Mouse (Mus musculus) brown adipose tissue, adult 24 weeks (tissue): ENCODE results near the gene Ppp3cb. TPM values are rescaled to one million over a fixed set of nuclear protein-coding genes. Genes with fewer than 3 reads are reported as not detected.

ENCODE experiments used
- H3K27ac ChIP-seq: fragments of 200-500 bp; replicated peaks from 2 replicates; pipeline ENCODE4 v1.5.1; 2012; ENCODE audit warnings: low read depth, mild to moderate bottlenecking, low read length
- H3K4me1 ChIP-seq: fragments of 200-500 bp; 2 replicates; pipeline ENCODE4 v1.6.1; 2012; ENCODE audit warnings: low read length, mixed read lengths; ENCODE audit not compliant: control insufficient read depth, insufficient read depth, insufficient read length
- H3K4me3 ChIP-seq: fragments of 200-500 bp; 2 replicates; pipeline ENCODE4 v1.5.1; 2012; ENCODE audit warnings: low read depth, mild to moderate bottlenecking, low read length, moderate library complexity; ENCODE audit not compliant: insufficient read depth
- polyA plus RNA-seq: library from polyadenylated mRNA; stranded (reverse); fragments of >200 nt; gene quantifications from 2 replicates; pipeline ENCODE4 v1.2.4, GENCODE M21; 2012; ENCODE audit not compliant: missing spikeins, insufficient read depth, insufficient read length

Gene Ppp3cb
- polyA plus RNA-seq, 1 experiment, result 58.3 TPM

- no peak within 1 kb of the TSS for H3K27ac ChIP-seq
- H3K4me1 ChIP-seq, result no peaks in the 10 kb centered on the region
- peak within 1 kb of the TSS; percentile 54 for H3K4me3 ChIP-seq
These were observed 94.5 kb downstream of the Ppp3cb start, which contains the start of gene Cfap70 for GRCm38 (mm10) chr14:20451765-20452331. TSS of gene Cfap70 (minus strand) at chr14:20452226.

GRCm38 (mm10) chr14:20451302-20451701 is 95.1 kb downstream of the Ppp3cb start:
- H3K4me1 ChIP-seq, result no peaks in the 10 kb centered on the region
- H3K27ac ChIP-seq, result no peak overlapping the region
- peak overlapping the region; percentile 54; the same call in 1 of the 2 replicates for H3K4me3 ChIP-seq

Other genes starting within 250 kb of the Ppp3cb start
- gene Ecd, start 198.5 kb downstream of the Ppp3cb start, polyA plus RNA-seq, result 18.7 and 18.9 TPM in 2 replicates
- 51.1 and 52.7 TPM in 2 replicates for gene Fam149b, start 198.4 kb downstream of the Ppp3cb start, polyA plus RNA-seq
- gene Dnajc9, start 157.7 kb downstream of the Ppp3cb start, polyA plus RNA-seq, result 19.8 and 23.9 TPM in 2 replicates
- 161 and 166 TPM in 2 replicates for gene Mrps16, start 152.9 kb downstream of the Ppp3cb start, polyA plus RNA-seq
- not detected in 2 replicates for gene Cfap70, start 94.3 kb downstream of the Ppp3cb start, polyA plus RNA-seq
- 77.1 and 98.1 TPM in 2 replicates for gene Anxa7, start 66.4 kb downstream of the Ppp3cb start, polyA plus RNA-seq
- not detected in 2 replicates for gene Mss51, start 49.7 kb downstream of the Ppp3cb start, polyA plus RNA-seq
- 1.5 and 2.0 TPM in 2 replicates for gene Usp54, start 94.5 kb upstream of the Ppp3cb start, polyA plus RNA-seq
- gene Myoz1, start 110.0 kb upstream of the Ppp3cb start, polyA plus RNA-seq, result 27.3 and 47.5 TPM in 2 replicates
- gene Synpo2l, start 121.8 kb upstream of the Ppp3cb start, polyA plus RNA-seq, result 0.63 and 1.8 TPM in 2 replicates
- gene Sec24c, start 127.7 kb upstream of the Ppp3cb start, polyA plus RNA-seq, result 27.2 and 38.4 TPM in 2 replicates
- gene Fut11, start 148.4 kb upstream of the Ppp3cb start, polyA plus RNA-seq, result 1.6 and 3.3 TPM in 2 replicates
- gene Chchd1, start 156.4 kb upstream of the Ppp3cb start, polyA plus RNA-seq, result 233 and 294 TPM in 2 replicates
- 22.1 and 28.2 TPM in 2 replicates for gene Zswim8, start 161.0 kb upstream of the Ppp3cb start, polyA plus RNA-seq
- 3.9 and 4.8 TPM in 2 replicates for gene Ndst2, start 188.0 kb upstream of the Ppp3cb start, polyA plus RNA-seq
- gene Camk2g, start 247.5 kb upstream of the Ppp3cb start, polyA plus RNA-seq, result 9.3 and 12.8 TPM in 2 replicates